Mouse (Mus musculus): ENCODE measurements around the gene Fam83f.

GRCm38 (mm10) chr15:80710608-80711363 is 39.1 kb downstream of the Fam83f start, which contains the start of gene Tnrc6b:
- TF ChIP-seq POLR2A (IDR thresholded peaks at IDR 0.05; ENCODE audit: control insufficient read depth in 1 of 2, insufficient read depth in 1 of 2, low read depth in 1 of 2, low read length in 2 of 2, poor library complexity in 1 of 2) = peak; percentile 87 to 93; a peak in 3 of 4 replicates
- TF ChIP-seq TCF12 (IDR thresholded peaks at IDR 0.05; ENCODE audit: low read depth, low read length) = peak; percentile 69; the same call in 1 of the 2 replicates
- no peak for TF ChIP-seq USF1 (IDR thresholded peaks at IDR 0.05; ENCODE audit: low read depth, low read length)
- TF ChIP-seq ZNF384 (IDR thresholded peaks at IDR 0.05; ENCODE audit: low read depth, low read length) = no peak
- no peak for TF ChIP-seq CTCF (IDR thresholded peaks at IDR 0.05 in 2 of 3, conservative IDR thresholded peaks at IDR 0.05 in 1 of 3; ENCODE audit: control insufficient read depth in 1 of 3, insufficient read depth in 1 of 3, low read depth in 2 of 3, low read length in 3 of 3, poor library complexity in 1 of 3, severe bottlenecking in 1 of 3)
- TF ChIP-seq BHLHE40 (IDR thresholded peaks at IDR 0.05; ENCODE audit: borderline replicate concordance, low read depth, low read length) = no peak
- peak; percentile 86 for TF ChIP-seq HCFC1 (IDR thresholded peaks at IDR 0.05; ENCODE audit: low read depth, low read length)
- TF ChIP-seq EP300 (IDR thresholded peaks at IDR 0.05; ENCODE audit: low read depth in 1 of 2, low read length in 2 of 2) = no peak
- TF ChIP-seq ELF1 (IDR thresholded peaks at IDR 0.05; ENCODE audit: low read depth, low read length) = peak; percentile 99
- no peak; the same call in 1 of the 2 replicates for TF ChIP-seq POLR2AphosphoS5 (IDR thresholded peaks at IDR 0.05; ENCODE audit: borderline replicate concordance, low read depth, low read length)
- TF ChIP-seq KAT2A (conservative IDR thresholded peaks at IDR 0.05; ENCODE audit: low read depth, low read length) = peak; percentile 63; the same call in 1 of the 2 replicates
- TF ChIP-seq SIN3A (IDR thresholded peaks at IDR 0.05; ENCODE audit: low read length) = peak; percentile 83
- TF ChIP-seq TBP (IDR thresholded peaks at IDR 0.05; ENCODE audit: low read depth, low read length) = peak; percentile 98
- 0 out of 2 replicates have a peak, but pooled peaks have one; percentile 6 for TF ChIP-seq GATA1 (IDR thresholded peaks at IDR 0.05; ENCODE audit: low read depth, low read length)

Measured in MEL (cell line).